Mouse (Mus musculus) R1 (cell line): ENCODE results near the gene Ssu2.
A peak's percentile ranks its signal among the peaks of the same experiment; 100 is the strongest.

Experiments used
- DNase-seq: peaks from one replicate; pipeline ENCODE4 v3.0.0-alpha.2; 2018; ENCODE audit warnings: low read depth, low spot score

Ssu2 gene

DNA sequence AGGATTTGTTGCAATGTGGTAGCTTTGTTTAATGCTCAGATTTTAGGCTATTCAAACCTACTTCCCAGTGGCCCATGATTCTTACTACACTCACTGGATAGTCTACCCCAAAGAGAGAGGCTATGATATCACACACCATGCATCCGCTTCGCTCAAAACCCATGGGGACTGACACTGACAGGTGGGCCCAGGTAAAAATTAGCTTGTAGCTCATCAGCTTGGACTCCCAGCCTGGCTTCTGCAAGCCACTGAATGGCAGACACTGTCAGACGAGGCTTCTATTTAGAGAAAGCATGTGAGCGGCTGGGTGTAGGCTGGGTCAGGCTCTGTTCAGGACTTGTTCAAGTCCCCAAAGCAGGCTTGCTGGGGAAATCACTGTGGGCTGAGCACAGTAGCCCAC lies 37.4 kb downstream of the Ssu2 start:
- no peak for DNase-seq

DNA sequence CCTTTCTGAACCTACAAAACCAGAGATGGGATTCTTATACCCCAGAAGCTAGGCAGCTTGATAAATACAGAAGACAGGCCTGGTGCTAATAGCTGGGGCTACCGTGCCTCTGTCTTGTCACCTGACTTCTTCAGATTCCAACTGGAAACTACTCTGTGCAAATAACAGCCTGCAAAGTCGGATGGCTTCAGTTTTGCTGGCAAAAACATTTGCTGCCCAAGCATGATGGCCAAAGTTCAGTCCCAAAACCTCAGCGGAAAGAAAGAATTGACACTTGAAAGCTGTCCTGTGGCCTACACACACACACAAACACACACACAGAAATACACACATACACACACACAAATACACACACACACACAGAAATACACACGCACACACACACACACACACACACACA lies 48.8 kb downstream of the Ssu2 start:
- DNase-seq: no peak

DNA sequence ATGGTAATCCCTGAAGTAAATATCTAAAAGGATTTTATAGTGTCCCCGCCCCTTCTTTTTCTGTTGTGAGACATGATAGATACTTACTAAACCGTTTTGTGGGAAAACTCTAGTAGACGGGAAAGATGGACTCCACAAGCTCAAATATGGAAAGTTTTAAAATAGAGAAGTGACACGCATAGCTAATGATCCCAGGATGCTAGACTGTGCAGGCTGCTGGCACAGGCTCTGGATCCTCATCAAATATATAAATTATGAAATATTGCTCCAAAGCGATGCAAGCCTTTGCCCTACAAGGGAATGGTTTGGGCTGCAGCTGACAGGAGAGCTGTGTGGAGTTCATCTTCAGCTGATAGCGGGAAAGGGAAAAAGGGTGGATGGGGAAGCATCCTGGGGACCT lies 50.2 kb downstream of the Ssu2 start:
- no peak for DNase-seq

DNA sequence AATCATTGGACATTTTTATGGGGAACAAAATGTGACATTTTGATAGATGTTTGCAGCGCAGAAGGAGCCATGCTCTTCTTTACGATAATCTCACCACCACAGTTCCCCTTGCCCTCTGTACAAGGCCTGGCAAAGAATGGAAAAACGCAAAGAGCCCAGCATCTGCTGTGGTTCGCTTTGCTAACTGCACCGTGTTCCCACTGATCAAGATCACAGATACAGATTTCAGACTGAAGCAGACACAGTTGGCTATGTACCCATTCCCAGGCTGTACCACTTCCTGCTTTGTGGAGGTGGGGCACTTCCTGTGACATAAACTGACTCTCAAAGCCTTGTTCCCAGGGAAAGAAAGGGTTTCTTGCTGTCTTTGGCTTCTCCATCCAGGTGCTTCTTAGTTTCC lies 53.9 kb downstream of the Ssu2 start:
- no peak for DNase-seq

DNA sequence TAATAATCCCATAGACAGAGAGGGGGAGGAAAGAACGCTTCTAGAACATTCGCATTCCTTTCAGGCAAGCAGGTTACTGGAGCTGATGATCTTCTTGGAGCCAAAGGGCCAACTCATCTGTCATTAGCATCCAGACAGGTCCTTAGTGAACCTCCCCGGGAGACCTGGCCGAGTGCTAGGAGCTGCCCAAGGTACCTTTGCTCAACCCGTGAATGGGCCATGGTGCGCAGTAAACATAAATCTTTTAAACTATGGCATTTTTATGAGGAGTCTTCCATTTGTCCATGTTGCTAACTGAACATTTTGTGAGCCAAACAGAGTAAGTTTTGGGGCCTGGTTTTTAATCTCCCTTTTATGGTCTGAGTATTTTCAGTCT lies 56.6 kb downstream of the Ssu2 start:
- no peak for DNase-seq

DNA sequence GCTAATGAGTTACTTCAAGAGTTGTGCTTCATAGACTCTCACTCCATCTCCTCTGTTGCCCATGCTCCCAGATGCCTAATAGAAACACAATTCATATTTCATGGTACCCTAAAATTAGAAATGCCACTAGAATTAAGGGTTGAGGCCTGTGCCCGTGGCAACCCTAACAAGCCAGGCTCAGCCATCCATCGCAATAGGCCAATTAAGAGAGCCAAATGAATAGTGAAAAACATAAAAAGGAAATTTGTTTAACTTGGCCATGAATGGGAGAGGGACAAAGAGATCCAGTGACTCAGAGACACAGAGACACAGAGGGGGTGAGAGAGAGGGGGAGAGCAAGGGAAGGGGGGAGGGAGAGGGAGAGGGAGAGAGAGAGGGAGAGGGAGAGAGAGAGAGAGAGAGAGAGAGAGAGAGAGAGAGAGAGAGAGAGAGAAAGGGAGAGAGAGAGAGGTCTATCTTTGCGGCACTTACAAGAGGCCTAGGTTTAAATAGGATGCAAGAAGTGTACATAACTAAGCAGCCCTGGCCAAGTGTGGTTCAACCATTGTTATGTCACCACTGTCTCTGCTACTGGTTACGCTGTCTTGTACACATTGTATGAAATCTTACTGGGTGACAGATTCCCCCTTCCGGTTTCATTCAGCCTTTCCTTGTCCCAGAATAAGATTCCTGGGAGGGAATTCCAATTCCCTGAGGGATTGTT lies 57.2 kb downstream of the Ssu2 start:
- DNase-seq: peak; percentile 5

DNA sequence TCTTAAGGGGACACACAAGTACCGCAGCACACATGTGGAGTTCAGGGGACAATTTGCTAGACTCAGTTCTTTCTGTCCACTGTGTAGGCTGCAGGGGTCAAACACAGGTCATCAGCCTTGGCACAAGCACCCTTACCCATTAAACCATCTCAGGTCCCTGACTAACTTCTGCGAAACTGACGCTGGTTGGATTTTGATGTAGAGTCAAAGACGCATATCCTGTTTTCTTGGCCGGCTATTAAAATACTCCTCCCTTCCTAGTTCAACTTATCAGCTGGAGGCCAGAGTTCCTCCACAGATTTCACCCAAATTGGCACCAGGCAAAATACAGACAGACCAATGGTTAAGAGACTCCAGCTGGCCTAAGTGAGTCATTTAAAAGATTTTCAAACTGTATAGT lies 60.0 kb downstream of the Ssu2 start:
- no peak for DNase-seq

DNA sequence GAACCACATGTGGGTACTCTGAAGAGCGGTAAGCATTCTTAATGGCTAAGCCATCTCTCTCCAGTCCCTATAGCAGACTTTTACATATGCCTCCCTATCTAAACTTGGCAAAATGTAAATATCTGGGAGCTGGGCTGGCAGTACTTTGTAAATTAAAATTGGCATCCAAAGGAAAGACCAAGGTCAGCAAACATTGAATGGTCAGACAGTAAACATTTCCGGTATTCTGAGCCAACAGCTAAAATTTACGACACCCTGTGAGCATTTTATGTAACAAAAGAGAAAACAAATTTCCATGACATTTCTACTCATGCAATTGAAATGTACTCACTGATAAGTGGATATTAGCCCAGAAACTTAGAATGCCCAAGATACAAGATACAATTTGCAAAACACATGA lies 62.6 kb downstream of the Ssu2 start:
- no peak for DNase-seq

DNA sequence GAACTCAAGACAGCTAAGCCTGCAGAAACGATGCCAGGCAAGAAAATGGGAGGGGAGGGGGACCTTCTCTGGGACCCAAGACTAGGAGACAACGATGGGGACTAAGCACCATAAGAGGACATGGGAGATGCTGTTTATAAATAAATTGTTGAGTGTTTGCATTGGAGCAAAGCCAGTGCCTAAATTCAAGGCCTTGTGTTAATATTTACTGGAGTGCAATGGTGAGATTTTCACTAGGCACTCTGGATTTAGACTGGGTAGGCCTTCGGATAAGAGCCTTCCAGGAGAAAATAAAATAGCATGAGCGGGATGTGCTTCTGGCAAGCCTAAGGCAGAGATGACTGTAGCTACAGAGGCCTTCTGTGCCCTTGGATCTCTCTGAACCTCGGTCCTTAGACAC lies 64.9 kb downstream of the Ssu2 start:
- DNase-seq: no peak

DNA sequence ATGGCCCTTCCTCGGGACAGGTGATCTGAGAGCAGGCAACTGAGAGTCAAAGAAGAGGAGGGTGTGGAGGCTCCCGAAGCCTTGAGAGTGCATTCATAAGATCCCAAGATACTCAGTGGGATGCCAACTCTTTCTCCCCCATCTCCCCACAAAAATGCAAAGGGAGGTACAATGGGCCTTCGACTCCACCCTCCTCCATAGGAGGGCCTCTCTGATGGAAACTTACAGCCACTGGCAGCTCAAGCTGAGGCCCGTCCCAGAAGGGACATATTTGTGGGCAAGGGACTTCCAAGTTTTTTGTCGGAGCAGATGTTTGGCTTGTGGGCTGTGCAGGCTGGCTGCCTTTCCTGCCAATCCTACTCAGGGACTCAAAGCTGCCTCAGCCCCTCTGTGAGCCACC lies 67.1 kb downstream of the Ssu2 start:
- DNase-seq: peak; percentile 77

DNA sequence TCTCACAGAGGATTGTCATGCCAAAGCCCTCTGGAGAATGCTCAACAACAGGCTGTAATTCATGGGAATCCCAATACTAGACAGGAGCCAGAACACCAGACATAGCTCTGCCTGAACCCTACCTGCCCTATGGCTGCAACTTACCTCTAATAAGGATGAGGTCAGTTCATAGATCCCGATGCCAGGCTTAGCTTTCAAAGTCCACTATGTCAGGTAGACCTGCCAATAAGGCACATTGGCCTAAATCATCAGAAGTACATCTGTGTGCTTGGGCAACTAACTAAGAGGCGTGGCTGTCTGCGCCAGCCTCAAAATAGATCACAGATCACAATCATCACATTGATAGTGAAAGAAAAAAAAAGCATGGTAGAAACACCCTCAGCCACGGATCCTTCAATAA lies 68.4 kb downstream of the Ssu2 start:
- no peak for DNase-seq

DNA sequence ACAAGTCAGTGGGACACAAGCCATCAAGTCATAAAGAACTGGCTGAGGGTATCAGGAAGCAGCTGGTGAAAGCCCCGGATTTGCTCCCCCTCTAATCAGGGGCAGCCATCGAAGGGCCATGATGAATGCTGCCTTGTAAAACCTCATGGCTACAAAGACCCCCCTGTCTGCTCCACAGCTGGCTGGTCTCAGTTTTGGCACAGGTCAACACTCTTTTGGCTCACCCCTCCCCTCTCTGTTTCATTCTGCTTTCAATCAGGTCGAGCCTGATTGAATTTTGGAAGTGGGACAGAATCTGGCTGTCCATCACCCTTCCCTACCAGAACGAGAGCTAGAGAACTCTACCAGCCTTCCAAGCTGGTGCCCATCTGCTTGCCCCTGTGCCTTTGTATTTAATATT lies 76.4 kb downstream of the Ssu2 start:
- no peak for DNase-seq

DNA sequence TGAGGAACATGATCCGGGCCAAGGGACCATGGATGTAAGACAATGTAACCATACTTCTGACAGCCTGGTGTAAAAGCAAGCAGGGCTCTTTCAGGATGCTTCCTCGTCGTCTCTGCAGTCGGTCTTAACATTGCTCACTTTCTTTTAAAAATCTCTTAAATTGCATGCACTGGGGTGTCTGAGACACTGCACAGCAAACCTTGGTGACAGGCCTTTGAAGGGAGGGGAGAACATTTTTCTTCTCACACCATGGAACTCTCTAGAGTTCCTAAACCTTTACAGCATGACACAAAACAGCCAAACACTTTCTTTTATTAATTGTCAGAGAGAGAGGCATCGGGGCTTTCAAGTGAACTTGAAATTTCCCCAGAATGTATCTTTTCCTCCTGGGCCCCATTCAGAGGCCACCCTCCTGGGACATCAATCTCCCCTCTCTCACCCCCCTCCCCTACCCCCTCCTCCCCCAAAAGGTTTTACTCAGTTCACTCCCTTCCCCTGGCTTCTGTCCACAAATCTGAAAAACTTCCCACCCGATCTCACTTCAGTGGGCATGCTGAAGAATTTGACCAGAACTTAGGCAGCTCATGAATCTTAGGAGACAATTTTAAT lies 78.4 kb downstream of the Ssu2 start:
- no peak for DNase-seq
